Mouse (Mus musculus) ES-E14 (cell line): ENCODE measurements around the gene Znrf2.

Experiments used
- CHD2 ChIP-seq: IDR thresholded peaks from 2 replicates; pipeline ENCODE4 v1.6.1; 2014; ENCODE audit warnings: mild to moderate bottlenecking, low read depth, low read length, inconsistent platforms
- HCFC1 ChIP-seq: IDR thresholded peaks from 2 replicates; pipeline ENCODE4 v1.6.1; 2012; ENCODE audit warnings: low read length, inconsistent platforms, borderline replicate concordance; ENCODE audit not compliant: insufficient read depth
- MAFK ChIP-seq: IDR thresholded peaks from 2 replicates; pipeline ENCODE4 v1.6.1; 2014; ENCODE audit warnings: mild to moderate bottlenecking, low read depth, low read length, inconsistent platforms; ENCODE audit not compliant: insufficient read depth
- ZC3H11A ChIP-seq: IDR thresholded peaks from 2 replicates; pipeline ENCODE4 v1.6.1; 2012; ENCODE audit warnings: low read depth, mild to moderate bottlenecking, inconsistent platforms, low read length, borderline replicate concordance

GRCm38 (mm10) chr6:54777661-54778060 is 39.1 kb upstream of the Znrf2 start:
- TF ChIP-seq MAFK = no peak
- TF ChIP-seq ZC3H11A = no peak
- TF ChIP-seq HCFC1 = no peak
- TF ChIP-seq CHD2 = no peak
